Mouse (Mus musculus) megakaryocyte progenitor cell, adult 5-6 weeks (primary cell): ENCODE measurements at regions not wholly inside any gene's neighbourhood (a gene's known extent, or its start where the extent isn't known, plus 50 kb on each side); places are given as distances from the start of the nearest gene placed in this dataset.

Experiments
- ATAC-seq: replicated peaks from 2 replicates; pipeline ENCODE4 v1.8.0; 2016; ENCODE audit warnings: mild to moderate bottlenecking, moderate TSS enrichment, inconsistent platforms; ENCODE audit not compliant: poor library complexity

GRCm38 (mm10) chr14:64593564-64593963 lies 489.5 kb downstream of the Prss52 start:
- no peak for ATAC-seq

GRCm38 (mm10) chr14:64594021-64594561 lies 490.0 kb downstream of the Prss52 start:
- ATAC-seq: no peak

- ATAC-seq: no peak
Measured at GRCm38 (mm10) chr14:64594811-64595522, 490.9 kb downstream of the Prss52 start.

- ATAC-seq: no peak
Measured at GRCm38 (mm10) chr14:64595523-64595889, 491.4 kb downstream of the Prss52 start.

- no peak for ATAC-seq
Measured at GRCm38 (mm10) chr14:64595891-64596290, 491.8 kb downstream of the Prss52 start.

- ATAC-seq: no peak
Measured at GRCm38 (mm10) chr14:64597218-64597617, 493.1 kb downstream of the Prss52 start.
